Mouse (Mus musculus) cerebellum, adult 11-12 months (tissue): ENCODE data around the gene Cep41.

ENCODE experiments used
- DNase-seq: peaks from one replicate; pipeline ENCODE4 v3.0.0; 2022

Gene Cep41

DNA sequence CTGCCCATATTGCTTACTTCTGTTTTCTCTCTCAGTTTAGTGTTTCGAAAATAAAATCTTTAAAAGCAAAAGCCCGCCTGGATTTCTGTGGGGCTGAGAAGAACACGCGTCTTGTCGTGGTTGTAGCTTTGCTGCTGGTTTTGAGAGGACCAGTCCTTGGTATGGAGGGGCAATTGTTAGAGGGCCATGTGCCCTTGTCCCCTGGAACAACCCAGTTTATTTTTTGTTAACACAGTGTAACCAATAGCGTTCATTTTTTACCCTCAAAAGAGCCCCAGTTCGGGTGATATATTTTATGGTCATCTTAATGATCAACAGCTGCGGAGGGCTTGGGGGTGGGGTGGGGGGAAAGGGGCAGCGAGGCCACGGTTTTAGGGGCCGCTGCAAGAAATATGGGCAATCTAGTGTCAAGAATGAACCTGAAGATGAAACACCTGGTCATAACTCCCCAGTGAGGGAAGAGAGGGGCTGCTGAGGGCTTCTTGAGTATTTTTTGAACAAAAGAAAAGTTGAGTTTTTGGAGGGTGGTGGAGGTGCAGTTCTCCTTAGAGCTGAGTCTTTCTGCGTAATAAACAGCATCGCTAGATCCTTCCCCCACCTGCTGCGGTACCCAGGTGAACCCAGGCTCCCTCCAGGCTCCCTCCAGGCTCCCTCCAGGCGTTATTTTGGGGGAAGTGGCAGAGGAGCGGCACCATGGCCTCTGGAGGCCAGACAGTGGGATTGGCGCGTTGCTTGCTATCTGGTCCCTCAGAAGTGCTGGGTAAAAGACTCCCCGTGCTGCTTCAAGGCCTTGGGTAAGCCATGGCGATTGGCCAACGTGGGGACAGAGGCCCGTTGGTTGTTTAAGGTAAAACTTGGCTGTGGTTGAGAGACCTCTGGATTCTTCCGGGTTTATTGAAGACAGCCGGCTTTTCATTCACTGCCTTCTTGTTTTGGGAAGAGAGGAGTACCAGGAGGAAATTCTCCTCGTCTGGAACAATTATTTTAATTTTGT is 17.1 kb upstream of the Cep41 start:
- no peak for DNase-seq

- no peak for DNase-seq
Observed at GRCm38 (mm10) chr6:30709115-30709514, 15.6 kb upstream of the Cep41 start.

- no peak for DNase-seq
Observed at GRCm38 (mm10) chr6:30703977-30704602, 10.5 kb upstream of the Cep41 start.

GRCm38 (mm10) chr6:30703476-30703875 is 9.9 kb upstream of the Cep41 start:
- DNase-seq, result no peak

GRCm38 (mm10) chr6:30702881-30703280 is 9.3 kb upstream of the Cep41 start:
- no peak for DNase-seq

GRCm38 (mm10) chr6:30700182-30700581 is 6.6 kb upstream of the Cep41 start:
- no peak for DNase-seq

DNA sequence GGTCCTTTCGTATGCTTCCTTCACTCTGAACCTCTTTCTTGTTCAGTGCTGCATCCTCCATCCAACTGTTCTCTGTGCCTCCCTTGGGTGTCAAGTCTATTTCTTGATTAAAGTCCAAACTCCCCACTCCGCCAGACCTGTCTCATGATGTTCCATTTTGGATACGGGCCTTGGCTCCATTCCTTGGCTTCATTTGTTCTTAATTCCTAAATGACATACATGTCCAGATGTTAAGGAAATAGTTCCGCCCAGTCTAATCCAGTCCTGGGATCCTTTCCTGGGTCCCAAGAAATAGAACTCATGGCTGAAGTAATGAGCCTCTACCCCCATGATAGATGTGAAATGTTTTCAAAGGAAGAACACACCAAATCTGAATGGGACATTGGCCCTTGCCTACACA is 4.5 kb upstream of the Cep41 start:
- no peak for DNase-seq

DNA sequence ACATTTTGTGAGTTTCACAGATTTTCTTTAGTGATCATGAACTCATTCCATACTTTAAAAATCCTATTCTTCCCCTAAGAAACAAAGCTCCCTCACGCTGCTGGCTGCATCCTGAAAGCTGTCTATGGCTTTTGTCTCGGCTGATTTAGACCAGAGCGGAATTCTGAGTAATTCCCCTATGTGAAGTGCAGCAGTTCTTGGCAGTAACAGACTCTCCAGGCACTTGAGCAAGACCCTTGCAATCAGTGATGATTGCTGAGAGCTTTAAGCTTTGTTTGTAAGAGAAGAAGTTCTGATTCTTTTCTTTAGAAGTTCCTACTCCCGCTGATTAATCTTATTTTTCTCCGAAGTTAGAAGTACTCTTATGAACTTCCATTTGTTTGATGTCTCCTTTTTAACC is 3.9 kb upstream of the Cep41 start:
- no peak for DNase-seq

DNA sequence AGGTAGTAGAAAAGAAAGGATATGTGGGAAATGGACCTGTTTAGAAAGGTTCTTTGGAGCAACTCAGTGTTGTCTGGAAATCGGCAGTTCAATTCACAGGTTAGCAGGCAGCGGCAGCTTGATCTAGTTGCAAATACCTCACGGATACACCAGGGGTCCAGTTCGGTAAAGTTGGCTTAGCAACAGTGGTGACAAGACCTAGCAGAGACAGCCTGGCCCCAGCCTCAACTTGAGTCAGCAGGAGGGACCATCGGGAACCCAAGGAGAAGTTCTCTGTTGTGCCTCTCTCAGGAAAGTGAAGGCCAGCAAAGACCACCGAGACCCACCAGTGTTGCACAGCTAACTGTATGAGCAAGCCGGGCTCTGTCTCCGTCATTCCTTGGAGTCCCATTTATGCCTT is 1.6 kb upstream of the Cep41 start:
- DNase-seq, result peak; percentile 15

DNA sequence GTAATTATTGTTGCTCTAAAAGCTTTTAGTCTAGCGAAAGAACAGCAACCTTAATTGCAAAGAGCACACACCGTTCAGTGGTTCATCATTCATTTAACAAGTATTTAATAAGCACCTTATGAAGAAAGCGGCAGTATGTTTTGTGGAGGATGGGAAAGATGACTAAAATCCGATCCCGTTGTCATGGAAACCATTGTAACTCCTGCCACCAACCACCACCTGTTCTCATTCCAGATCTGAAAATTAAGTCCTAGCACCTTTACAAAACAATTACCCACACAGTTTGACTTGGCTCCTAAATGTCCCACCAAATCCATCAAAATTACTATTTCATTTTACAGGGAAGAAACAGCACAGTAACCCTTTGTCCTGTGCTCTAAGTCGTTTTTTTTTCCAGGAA is 660 bp upstream of the Cep41 start:
- DNase-seq, result peak; percentile 29

- no peak for DNase-seq
Observed at GRCm38 (mm10) chr6:30692826-30693225, 723 bp downstream of the Cep41 start.

GRCm38 (mm10) chr6:30687198-30687597 is 6.4 kb downstream of the Cep41 start:
- DNase-seq, result no peak

DNA sequence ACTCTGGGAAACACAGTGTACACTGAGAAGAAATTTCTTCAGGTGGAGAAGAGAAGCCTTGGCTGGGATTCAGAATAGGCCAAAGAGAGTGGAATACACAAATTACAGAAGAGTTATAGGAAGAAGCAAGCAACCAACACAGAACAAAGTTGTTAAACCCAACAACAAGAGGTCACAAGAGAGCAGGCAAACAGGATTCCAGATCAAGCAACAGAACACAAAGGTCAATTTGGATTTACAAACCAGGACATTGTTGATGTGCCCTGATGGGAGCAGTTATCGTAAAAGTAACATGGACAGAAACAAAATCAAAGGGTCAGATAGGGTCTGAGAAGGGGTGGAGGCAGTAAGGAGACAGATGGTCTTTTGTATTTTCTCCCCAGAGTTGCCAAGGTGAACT is 9.0 kb downstream of the Cep41 start:
- no peak for DNase-seq

GRCm38 (mm10) chr6:30681935-30682900 is 11.3 kb downstream of the Cep41 start:
- DNase-seq, result no peak

GRCm38 (mm10) chr6:30680442-30680841 is 13.1 kb downstream of the Cep41 start:
- DNase-seq, result no peak

GRCm38 (mm10) chr6:30679567-30679966 is 14.0 kb downstream of the Cep41 start:
- DNase-seq, result no peak

DNA sequence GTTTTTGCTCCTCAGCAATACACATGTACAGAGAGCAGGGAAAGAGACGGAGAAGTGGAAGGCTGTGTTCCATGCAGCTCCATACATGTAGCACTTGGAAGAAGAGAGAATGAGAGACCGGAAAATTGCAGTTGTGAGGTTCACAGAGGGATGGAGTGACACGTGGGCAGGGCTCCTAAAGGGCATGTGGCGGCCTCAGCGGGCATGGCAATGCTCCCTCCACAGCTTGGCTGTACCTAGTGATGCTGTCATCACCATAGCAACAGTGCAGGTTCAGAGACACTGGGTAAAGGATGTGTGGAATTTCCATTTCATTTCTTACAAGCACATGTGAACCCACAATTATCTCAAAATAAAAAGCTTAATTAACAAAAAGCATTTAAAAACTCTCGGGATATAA is 15.1 kb downstream of the Cep41 start:
- peak; percentile 16 for DNase-seq

GRCm38 (mm10) chr6:30677591-30677990 is 16.0 kb downstream of the Cep41 start:
- DNase-seq, result no peak

- DNase-seq, result no peak
Observed at GRCm38 (mm10) chr6:30676506-30676905, 17.0 kb downstream of the Cep41 start.

GRCm38 (mm10) chr6:30675281-30675771 is 18.2 kb downstream of the Cep41 start:
- no peak for DNase-seq

GRCm38 (mm10) chr6:30674714-30675280 is 18.8 kb downstream of the Cep41 start:
- DNase-seq, result no peak

DNA sequence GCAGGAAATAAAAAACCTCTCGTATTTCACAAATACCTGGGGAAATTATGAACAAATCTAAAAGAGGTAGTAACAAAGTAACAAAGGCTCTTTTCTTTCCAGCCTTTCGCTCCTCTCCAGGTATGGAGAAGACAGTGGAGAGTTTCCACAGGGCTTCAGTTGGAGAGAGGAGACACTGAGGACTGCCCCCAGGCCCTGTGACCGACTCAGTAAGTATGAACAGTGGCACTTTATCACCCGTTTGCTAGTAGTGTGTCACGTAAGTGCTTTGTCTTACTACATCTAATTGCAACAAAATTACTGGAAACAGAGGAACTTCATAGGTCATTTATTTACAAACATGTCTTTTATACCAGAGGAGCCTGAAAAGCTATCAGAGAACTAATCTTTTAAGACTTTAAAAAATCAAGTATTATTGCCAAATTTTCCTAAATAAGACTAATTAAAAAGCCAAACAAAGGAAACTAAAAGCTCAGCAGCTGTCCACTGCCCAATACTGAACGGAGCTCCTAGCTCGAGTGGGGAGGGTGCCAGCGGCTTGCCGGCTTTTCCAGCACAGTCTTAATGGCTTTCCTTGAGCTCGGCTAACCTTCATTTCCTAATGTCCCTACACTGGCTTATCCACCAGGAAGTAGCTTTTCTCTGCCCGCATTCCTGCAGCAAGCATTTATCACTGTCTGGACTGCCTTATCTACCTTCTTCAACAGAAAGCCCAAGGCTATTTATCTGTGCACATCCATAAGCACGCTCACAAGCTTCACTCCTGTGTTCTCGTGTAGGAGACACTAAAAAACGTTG is 19.6 kb downstream of the Cep41 start:
- DNase-seq, result no peak
